Mouse (Mus musculus) thymus, postnatal 25 days (tissue): ENCODE data around the gene Nsg1.

Experiments
- DNase-seq: peaks from one replicate; pipeline ENCODE4 v3.0.0; 2022

Gene Nsg1

DNA sequence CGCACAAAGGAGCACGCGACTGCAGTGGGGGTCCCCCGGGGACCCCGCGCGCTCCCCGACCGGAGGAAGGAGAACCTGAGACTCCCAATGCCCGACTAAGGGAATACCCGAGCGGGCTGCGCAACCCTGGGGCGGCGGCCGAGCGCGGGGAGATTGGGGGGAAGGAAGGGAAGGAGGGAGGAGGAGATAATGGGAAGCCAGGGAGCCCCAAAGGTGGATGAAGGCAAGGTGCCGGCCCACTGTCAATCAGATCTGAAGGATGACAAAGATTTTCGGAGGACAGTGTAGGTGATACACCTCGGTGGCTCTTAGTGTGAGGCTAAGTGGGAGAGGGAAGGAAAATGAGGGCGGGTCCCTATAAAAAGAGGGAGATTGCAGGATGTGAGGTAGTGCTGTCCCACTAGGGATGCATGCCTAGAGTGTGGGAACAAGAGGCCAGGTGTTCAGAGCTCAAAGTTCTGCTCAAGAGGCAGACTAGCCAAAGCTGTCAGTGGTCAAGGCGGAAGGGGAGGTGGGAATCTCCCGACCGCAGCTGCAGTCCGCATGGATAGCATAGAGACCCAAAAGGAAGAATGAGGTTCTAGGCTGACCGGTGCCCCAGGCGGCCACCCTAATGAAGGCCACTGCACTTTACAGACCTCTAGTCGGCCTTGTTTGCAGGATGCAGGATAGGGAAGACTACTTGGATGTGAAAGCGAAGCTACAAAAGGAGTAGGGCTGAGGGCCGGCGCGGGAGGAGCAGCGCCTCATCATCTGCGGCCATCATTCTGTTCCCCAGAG is at the start of gene Nsg1:
Gene Nsg1, minus strand, starts transcription at position 274 of the 780 bp plus-strand sequence.
- DNase-seq: no peak

DNA sequence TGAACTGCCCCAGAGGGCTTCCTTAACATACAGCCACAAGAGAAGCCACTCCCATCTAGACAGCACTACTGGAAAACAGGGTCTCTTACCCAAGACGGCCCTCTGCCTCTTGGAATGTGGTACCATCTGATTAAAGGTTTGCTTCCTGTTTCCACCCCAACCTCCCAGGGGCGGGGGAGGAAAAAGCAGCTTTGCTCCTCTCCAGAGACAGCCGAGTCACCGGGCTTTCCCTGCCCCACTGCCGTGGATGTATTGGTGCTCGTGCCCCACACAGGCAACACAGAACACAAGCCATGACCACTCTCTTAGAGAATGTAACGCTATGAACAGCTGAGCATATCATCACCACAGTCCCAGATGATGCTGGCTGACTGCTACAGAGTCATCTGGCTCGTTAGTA is 49.3 kb upstream of the Nsg1 start:
- no peak for DNase-seq

DNA sequence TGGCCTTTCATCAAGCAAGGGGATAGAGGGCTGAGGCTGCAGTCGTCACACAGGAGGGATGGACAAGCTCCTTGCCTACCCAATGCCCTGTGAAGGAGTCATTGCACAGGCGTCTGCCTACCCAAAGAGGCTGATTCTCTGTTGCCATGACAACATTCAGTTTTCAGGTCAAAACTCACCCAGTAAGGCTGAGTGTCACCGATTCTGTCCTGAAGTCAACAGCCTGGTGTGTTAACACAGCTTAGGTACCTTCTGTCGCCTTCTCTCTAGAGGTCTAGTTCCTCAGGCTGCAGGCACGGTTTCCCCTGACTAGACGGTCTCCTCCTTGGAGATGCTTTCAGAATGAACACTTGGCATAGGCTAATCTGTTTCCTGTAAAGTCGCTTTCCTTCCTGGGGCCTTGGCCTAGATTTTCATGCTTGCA is 45.6 kb upstream of the Nsg1 start:
- DNase-seq: no peak

DNA sequence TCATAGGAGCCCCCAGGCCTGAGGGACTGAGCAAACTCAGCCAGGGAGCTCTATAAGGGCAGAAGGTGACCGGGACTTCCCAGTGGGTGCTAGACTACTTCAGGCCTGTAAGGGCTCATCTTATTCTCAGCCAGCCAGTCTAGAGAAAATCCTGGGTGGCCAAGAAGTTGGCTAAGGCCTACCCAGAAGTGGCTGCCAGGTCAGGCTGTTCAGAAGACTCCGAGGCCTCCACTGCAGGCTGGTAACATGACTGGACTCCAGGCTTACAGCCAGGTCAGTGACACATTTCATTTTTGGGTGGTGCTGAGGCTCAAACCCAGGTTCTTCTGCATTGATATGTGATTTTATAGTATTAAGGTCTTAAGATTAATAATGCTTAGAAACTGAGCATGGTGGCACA is 40.0 kb upstream of the Nsg1 start:
- no peak for DNase-seq

GRCm38 (mm10) chr5:38197482-38197823 is 37.7 kb upstream of the Nsg1 start:
- peak; percentile 74 for DNase-seq

GRCm38 (mm10) chr5:38196821-38197481 is 37.2 kb upstream of the Nsg1 start:
- DNase-seq: no peak

DNA sequence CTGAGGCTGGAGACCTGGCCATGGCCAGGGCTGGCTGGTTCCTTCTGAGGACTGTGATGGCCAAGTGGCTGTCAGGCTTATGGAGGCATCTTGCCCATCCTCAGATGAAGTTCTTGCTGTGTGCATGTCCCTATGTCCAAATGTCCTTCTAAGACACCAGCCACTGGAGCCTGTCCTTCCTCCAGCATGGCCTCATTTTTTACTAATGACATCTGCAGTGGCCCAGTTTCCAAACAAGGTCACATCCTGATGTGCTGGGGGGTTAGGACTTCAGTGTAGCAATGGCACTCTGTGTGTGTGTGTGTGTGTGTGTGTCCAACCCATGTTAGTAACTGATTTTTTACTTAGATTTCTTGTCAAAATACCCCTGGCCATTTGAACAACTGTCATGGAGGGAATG is 36.2 kb upstream of the Nsg1 start:
- no peak for DNase-seq

DNA sequence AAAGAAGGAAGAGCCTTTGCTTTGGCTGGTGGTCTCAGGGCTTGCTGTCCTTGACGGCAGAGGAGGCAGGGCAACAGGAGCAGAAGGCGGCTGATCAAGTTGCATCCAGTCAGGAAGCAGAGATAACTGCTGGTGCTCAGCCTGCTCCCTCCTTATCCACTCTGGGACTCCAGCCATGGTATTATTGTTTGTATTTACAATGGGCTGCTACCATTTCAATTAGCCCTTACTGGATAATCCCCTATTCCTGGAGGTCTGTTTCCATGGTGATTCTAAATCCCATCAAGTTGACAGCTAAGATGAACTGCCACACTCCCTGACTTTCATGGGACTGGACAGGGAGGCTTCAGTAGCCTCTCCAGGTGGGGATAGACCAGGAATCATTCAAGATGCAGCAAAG is 35.2 kb upstream of the Nsg1 start:
- no peak for DNase-seq

DNA sequence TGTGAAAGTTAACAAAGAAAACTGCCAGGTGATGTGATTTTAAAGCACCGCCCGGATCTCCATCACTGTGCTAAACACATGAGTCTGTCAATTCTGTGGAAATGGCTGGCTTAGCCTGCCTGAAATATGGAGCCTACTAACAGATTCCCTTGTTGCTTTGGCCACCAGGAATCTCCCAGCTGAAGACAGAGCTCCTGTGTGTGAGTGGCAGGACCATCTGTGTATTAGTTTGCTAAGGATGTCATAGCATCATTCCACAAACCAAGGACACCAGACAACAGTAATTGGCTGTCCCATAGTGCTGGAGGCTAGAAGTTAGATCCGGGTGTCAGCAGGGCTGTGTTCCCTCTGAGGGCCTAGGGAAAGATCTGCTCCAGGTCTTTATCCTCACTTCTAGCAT is 31.2 kb upstream of the Nsg1 start:
- DNase-seq: no peak

DNA sequence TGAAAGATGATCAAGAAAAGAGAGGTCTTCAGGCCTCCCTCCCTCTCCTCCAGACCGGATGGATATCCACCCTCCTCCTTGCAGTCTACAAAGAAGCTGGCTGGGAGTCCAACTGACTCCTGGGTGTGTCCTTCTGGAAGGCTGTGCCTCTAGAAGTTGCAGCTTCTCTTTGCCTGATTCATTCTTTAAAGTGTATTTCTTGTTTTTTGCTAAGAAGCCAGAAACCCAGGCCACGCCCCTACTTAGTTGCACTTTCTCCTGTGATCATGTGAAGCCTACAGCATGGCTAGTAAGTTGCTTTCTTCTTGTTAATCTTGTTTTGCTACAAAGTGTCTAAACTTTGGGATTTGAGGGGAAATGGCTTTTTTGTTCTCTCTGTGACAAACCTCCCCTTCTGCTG is 27.3 kb upstream of the Nsg1 start:
- DNase-seq: no peak

DNA sequence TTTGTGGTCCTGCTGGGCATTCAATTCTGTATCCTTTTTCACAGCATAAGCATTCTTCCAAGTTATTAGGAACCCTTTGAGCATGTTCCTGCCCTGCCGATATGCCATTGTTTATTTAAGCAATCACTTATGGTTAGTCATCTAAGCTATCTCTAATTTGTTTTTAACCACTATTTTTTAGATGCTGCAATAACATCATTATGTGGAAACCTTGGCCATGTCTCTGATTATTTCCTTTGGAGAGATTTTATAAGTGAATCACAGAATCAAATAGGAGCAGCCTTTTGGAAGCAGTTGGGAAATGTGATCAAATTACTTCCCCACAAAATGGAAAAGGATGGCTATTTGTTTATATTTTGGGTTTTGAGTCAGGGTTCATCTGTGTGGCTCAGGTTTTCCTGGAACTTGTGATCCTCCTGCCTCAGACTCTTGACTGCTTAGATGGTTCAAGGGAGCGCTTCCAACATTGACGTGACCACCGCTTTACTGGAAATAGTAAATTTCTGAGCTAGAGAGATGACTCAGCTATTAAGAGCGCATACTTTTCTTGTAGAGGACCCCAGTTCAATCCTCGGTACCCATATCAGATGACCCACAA is 25.1 kb upstream of the Nsg1 start:
- no peak for DNase-seq

DNA sequence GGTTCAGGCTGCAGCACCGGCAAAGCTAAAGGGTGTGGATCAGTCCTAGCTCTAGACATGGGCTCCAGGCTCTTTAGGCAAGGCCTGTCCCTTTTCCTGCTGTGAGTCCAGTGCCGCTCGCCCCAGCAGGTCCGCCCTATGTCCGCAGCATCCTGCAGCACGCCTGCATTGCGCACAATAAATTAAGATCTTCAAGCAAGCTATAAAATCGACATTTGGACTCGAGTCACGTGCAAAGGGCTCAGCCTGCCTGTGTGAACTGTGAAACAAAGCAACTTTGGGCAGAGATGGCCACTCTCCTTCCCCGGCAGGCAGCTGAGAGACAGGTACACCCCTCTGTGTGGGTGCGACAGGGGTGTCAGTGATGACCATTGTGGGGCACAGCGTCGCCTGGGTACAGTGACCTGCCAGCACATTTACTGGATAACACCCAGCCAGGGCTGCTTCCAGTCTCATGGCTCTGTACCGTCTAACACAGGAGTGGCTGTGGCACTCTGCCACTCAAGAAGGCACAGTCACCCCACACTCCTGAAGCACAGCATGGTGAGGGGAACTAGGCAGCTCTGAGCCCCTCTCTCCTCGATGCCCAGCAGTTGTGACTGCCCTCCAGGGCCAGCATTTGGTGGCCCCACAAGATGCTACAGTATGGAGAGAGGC is 14.7 kb upstream of the Nsg1 start:
- DNase-seq: no peak

GRCm38 (mm10) chr5:38173766-38174165 is 14.1 kb upstream of the Nsg1 start:
- DNase-seq: no peak

GRCm38 (mm10) chr5:38168497-38168896 is 8.8 kb upstream of the Nsg1 start:
- DNase-seq: no peak

DNA sequence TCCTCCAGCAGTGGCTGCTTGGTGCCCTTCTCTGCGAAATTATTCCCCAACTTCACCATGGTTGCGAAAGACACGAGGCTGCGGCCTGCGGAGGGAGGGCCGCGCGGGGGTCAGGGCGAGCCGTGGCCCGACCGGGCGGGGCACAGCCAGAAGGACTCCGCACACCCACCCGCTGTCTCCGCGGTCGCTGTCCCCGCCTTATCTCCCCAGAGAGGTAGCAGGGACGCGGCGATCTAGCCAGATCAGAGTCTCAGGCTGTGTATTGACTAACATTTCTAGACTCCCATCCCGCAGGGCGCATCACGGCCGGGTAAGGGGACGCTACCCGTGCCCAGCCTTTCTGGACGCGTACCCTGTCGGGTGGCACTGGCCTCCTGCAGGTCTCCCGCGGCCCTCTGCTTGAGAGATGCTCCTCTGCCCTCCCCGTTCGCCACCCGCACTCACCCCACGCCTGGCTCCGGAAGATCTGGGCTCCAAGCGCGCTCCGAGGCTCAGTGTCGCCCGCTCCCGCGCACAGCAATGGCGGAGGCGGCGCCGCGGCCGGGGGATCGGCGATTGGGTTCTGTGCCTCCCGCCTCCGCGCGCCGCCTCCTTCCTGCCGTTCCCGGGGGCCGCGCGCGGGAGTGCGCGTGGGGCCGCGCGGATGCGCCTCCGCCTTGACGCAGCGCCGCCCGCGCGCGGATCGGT is 617 bp downstream of the Nsg1 start:
- DNase-seq: peak; percentile 60

- no peak for DNase-seq
Observed at GRCm38 (mm10) chr5:38158501-38158946, 1.2 kb downstream of the Nsg1 start.

DNA sequence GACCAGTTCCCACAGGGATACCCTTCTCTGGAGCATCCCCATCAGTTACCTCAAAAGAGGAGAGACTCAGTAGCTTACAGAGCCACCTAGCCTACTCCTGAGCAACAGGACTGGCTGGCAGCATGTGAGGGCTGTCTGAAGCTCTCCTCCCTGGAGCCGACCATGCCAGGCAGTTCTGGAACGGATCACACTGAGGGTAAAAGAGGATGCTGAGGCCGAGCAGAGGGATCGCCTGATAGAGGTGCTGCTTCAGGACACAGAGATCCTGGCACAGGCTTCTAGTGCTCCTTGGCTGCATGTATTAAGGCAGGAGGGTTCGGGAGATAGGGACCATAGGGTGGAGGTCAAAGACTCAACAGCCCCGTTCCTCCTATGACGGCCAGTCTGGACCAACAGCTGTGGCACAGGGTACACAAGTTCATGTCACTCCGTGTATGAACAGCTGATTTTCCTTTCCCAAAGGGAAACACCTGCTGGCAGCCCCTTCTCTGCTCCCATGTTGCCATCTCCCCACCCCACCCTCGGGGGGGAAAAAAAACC is 2.2 kb downstream of the Nsg1 start:
- DNase-seq: no peak

GRCm38 (mm10) chr5:38153636-38154035 is 6.1 kb downstream of the Nsg1 start:
- DNase-seq: no peak

GRCm38 (mm10) chr5:38152201-38153108 is 7.3 kb downstream of the Nsg1 start:
- DNase-seq: no peak

DNA sequence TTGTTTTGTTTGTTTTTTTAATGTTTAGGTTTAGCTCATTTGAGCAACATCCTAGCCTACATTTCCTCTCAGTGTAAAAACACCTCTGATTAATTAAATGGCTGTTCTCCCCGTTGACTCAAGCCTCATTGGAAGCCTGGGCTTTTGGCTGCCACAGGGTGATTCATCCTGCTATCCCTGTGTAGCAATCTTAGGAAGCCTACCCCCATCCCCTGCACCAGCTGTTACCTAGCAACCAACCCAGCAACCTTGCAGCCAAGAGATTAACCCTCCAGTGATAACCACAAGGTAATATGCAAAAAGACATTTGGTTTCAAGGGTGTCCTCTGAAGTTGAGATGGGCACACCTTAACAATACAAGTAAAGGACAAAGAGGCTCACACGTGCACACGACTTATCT is 8.4 kb downstream of the Nsg1 start:
- DNase-seq: no peak

- DNase-seq: no peak
Observed at GRCm38 (mm10) chr5:38146524-38146923, 13.2 kb downstream of the Nsg1 start.

DNA sequence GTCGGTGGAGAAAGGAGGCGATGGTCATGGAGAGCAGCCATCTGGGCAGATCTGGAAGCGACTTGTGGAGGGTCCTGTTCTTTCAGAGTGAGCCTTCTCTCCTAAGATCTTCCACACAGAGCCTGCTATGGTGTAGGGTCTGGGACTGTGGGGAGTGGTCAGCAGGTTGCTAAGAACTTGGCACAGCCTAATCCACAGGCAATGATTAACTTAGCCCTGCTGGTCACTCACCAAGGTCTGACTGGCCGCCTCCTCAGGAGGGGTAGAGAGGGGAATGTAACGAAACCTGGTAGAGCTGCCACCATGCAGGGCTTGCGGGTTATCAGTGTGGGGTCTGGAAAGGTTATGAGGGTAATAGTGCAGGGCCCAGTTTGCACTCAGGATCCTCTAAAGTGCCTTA is 18.8 kb downstream of the Nsg1 start:
- DNase-seq: no peak
